Mouse (Mus musculus) stomach, embryonic 14.5 days (tissue): Measurements from ENCODE around the gene Dido1. TPM values are rescaled to one million over a fixed set of nuclear protein-coding genes. Genes with fewer than 3 reads are reported as not detected.
A peak's percentile ranks its signal among the peaks of the same experiment; 100 is the strongest.

Experiments used
- ATAC-seq: fragments of 200-750 bp; cut with Nextera tagmentation; 2 replicates; pipeline ENCODE4 v1.8.0; 2017; ENCODE audit warnings: low read depth, moderate TSS enrichment; ENCODE audit not compliant: insufficient number of reproducible peaks, insufficient read depth, low FRiP score
- H3K27ac ChIP-seq: fragments of 300-500 bp; sonication (generic); 2 replicates; pipeline ENCODE4 v1.5.1; 2014; ENCODE audit warnings: mild to moderate bottlenecking, low read length, moderate library complexity, mixed read lengths
- H3K27me3 ChIP-seq: fragments of 300-500 bp; sonication (generic); 2 replicates; pipeline ENCODE4 v1.6.1; 2014; ENCODE audit warnings: low read length, control low read depth, mixed read lengths; ENCODE audit not compliant: control insufficient read depth, insufficient read depth
- H3K36me3 ChIP-seq: fragments of 300-500 bp; sonication (generic); 2 replicates; pipeline ENCODE4 v1.6.1; 2014; ENCODE audit warnings: mild to moderate bottlenecking, control low read depth, low read length, moderate library complexity, mixed read lengths; ENCODE audit not compliant: control insufficient read depth, insufficient read depth
- H3K4me1 ChIP-seq: fragments of 300-500 bp; sonication (generic); 2 replicates; pipeline ENCODE4 v1.6.1; 2014; ENCODE audit warnings: low read length, control low read depth, mixed read lengths; ENCODE audit not compliant: control insufficient read depth, insufficient read depth
- H3K4me2 ChIP-seq: fragments of 300-500 bp; sonication (generic); replicated peaks from 2 replicates; pipeline ENCODE4 v1.6.1; 2014; ENCODE audit warnings: low read depth, low read length, control low read depth
- H3K4me3 ChIP-seq: fragments of 300-500 bp; sonication (generic); 2 replicates; pipeline ENCODE4 v1.5.1; 2014; ENCODE audit warnings: low read depth, low read length, control low read depth
- H3K9ac ChIP-seq: fragments of 300-500 bp; sonication (generic); replicated peaks from 2 replicates; pipeline ENCODE4 v1.6.1; 2014; ENCODE audit warnings: low read depth, mild to moderate bottlenecking, control low read depth, low read length, moderate library complexity, mixed read lengths
- H3K9me3 ChIP-seq: fragments of 300-500 bp; sonication (generic); 2 replicates; pipeline ENCODE4 v1.6.1; 2016; ENCODE audit warnings: low read depth, low read length, control low read depth; ENCODE audit not compliant: control insufficient read depth
- WGBS: fragments of 180-500 bp; shearing (Covaris S2); extraction: QIAGEN DNeasy Blood & Tissue Kit; methylation state at CpG from one replicate; pipeline ENCODE4 v1.1.7; 2014; 5-methylcytosine and 5-hydroxymethylcytosine counted together
- polyA plus RNA-seq: library from polyadenylated mRNA; unstranded; fragments of >200 nt; fragmentation: Nextera tagmentation; extraction: Ambion mirVana; gene quantifications from 2 replicates; pipeline ENCODE4 v1.2.1, GENCODE M21; 2014

The Dido1 gene
- polyA plus RNA-seq, 1 experiment from 2014 or later, result 41.2 TPM

GRCm38 (mm10) chr2:180683524-180683923 is 26.3 kb downstream of the Dido1 start:
- Histone ChIP-seq H3K36me3 (peaks cover 77% of the 10 kb centered on the region), H3K27ac (no peak overlapping the region), H3K9ac (no peak overlapping the region), H3K27me3 (no peaks in the 10 kb centered on the region), H3K4me1 (no peaks in the 10 kb centered on the region), H3K4me2 (no peak overlapping the region), H3K4me3 (no peak overlapping the region), H3K9me3 (no peaks in the 10 kb centered on the region)
- 86% methylated on average over 2 of the region's 2 CpGs for WGBS
- no peak for ATAC-seq

GRCm38 (mm10) chr2:180681225-180681624 is 28.6 kb downstream of the Dido1 start:
- Histone ChIP-seq H3K27ac (no peak overlapping the region), H3K4me1 (no peaks in the 10 kb centered on the region), H3K27me3 (no peaks in the 10 kb centered on the region), H3K9ac (no peak overlapping the region), H3K36me3 (peaks cover 56% of the 10 kb centered on the region), H3K4me2 (no peak overlapping the region), H3K9me3 (no peaks in the 10 kb centered on the region), H3K4me3 (no peak overlapping the region)
- no peak for ATAC-seq
- 69% methylated on average over 2 of the region's 2 CpGs for WGBS

- Histone ChIP-seq H3K9me3 (no peaks in the 10 kb centered on the region), H3K4me3 (no peak overlapping the region), H3K27ac (no peak overlapping the region), H3K27me3 (no peaks in the 10 kb centered on the region), H3K9ac (no peak overlapping the region), H3K4me1 (no peaks in the 10 kb centered on the region), H3K4me2 (no peak overlapping the region), H3K36me3 (peaks cover 44% of the 10 kb centered on the region)
- peak; percentile 61; the same call in 1 of the 2 replicates for ATAC-seq
- 23% methylated on average over 4 of the region's 4 CpGs for WGBS
Measured at GRCm38 (mm10) chr2:180678609-180679140, 31.1 kb downstream of the Dido1 start.

- no peaks in the 10 kb centered on the region for H3K4me1 ChIP-seq
- WGBS, result 79% methylated on average over 2 of the region's 2 CpGs
- H3K4me2 ChIP-seq, result no peak overlapping the region
- ATAC-seq, result no peak
- peaks cover 42% of the 10 kb centered on the region for H3K36me3 ChIP-seq
- no peak overlapping the region for H3K27ac ChIP-seq
- no peaks in the 10 kb centered on the region for H3K27me3 ChIP-seq
- H3K9me3 ChIP-seq, result no peaks in the 10 kb centered on the region
- H3K9ac ChIP-seq, result no peak overlapping the region
- no peak overlapping the region for H3K4me3 ChIP-seq
Measured at GRCm38 (mm10) chr2:180676706-180677105, 33.1 kb downstream of the Dido1 start.

GRCm38 (mm10) chr2:180662008-180662407 is 47.8 kb downstream of the Dido1 start:
- Histone ChIP-seq H3K27ac (no peak overlapping the region), H3K27me3 (no peaks in the 10 kb centered on the region), H3K9me3 (no peaks in the 10 kb centered on the region), H3K36me3 (peaks cover 30% of the 10 kb centered on the region), H3K9ac (no peak overlapping the region), H3K4me1 (no peaks in the 10 kb centered on the region), H3K4me2 (no peak overlapping the region), H3K4me3 (no peak overlapping the region)
- no peak for ATAC-seq
- WGBS, result 86% methylated on average over 4 of the region's 4 CpGs

- H3K27ac ChIP-seq, result no peak overlapping the region
- no peak overlapping the region for H3K4me3 ChIP-seq
- H3K27me3 ChIP-seq, result no peaks in the 10 kb centered on the region
- no peaks in the 10 kb centered on the region for H3K4me1 ChIP-seq
- peaks cover 21% of the 10 kb centered on the region for H3K36me3 ChIP-seq
- 96% methylated on average over 5 of the region's 5 CpGs for WGBS
- no peak overlapping the region for H3K4me2 ChIP-seq
- H3K9me3 ChIP-seq, result no peaks in the 10 kb centered on the region
- H3K9ac ChIP-seq, result no peak overlapping the region
- ATAC-seq, result no peak
Measured at GRCm38 (mm10) chr2:180660521-180660920, 49.3 kb downstream of the Dido1 start.

GRCm38 (mm10) chr2:180659353-180660150 is 50.2 kb downstream of the Dido1 start:
- ATAC-seq, result no peak
- Histone ChIP-seq H3K9ac (no peak overlapping the region), H3K36me3 (peaks cover 14% of the 10 kb centered on the region), H3K4me3 (no peak overlapping the region), H3K9me3 (no peaks in the 10 kb centered on the region), H3K27ac (no peak overlapping the region), H3K4me1 (no peaks in the 10 kb centered on the region), H3K27me3 (no peaks in the 10 kb centered on the region), H3K4me2 (peak overlapping the region; percentile 22; the same call in 1 of the 2 replicates)
- WGBS, result 34% methylated on average over 42 of the region's 42 CpGs

GRCm38 (mm10) chr2:180658381-180658780 is 51.4 kb downstream of the Dido1 start:
- WGBS, result 86% methylated on average over 5 of the region's 5 CpGs
- Histone ChIP-seq H3K27me3 (no peaks in the 10 kb centered on the region), H3K4me2 (no peak overlapping the region), H3K27ac (no peak overlapping the region), H3K9ac (no peak overlapping the region), H3K4me3 (no peak overlapping the region), H3K9me3 (no peaks in the 10 kb centered on the region), H3K36me3 (peaks cover 14% of the 10 kb centered on the region), H3K4me1 (no peaks in the 10 kb centered on the region)
- no peak for ATAC-seq
